Mouse (Mus musculus) embryonic facial prominence, embryonic 13.5 days (tissue): ENCODE data around the gene Fkbp15. TPM values are rescaled to one million over a fixed set of nuclear protein-coding genes. Genes with fewer than 3 reads are reported as not detected.

ENCODE experiments used
- ATAC-seq: fragments of 200-750 bp; cut with Nextera tagmentation; 2 replicates; pipeline ENCODE4 v1.8.0; 2017; ENCODE audit warnings: low read depth; ENCODE audit not compliant: insufficient number of reproducible peaks, insufficient read depth, low FRiP score, low TSS enrichment
- H3K27ac ChIP-seq: fragments of 300-500 bp; sonication (generic); 2 replicates; pipeline ENCODE4 v1.5.1; 2015; ENCODE audit warnings: moderate library complexity, mild to moderate bottlenecking, inconsistent platforms
- H3K27me3 ChIP-seq: fragments of 300-500 bp; sonication (generic); 2 replicates; pipeline ENCODE4 v1.6.1; 2015; ENCODE audit warnings: mild to moderate bottlenecking, inconsistent platforms
- H3K36me3 ChIP-seq: fragments of 300-500 bp; sonication (generic); 2 replicates; pipeline ENCODE4 v1.6.1; 2015; ENCODE audit warnings: mild to moderate bottlenecking, inconsistent platforms
- H3K4me1 ChIP-seq: fragments of 300-500 bp; sonication (generic); 2 replicates; pipeline ENCODE4 v1.6.1; 2015; ENCODE audit warnings: inconsistent platforms
- H3K4me2 ChIP-seq: fragments of 300-500 bp; sonication (generic); 2 replicates; pipeline ENCODE4 v1.6.1; 2015; ENCODE audit warnings: moderate library complexity, mild to moderate bottlenecking, inconsistent platforms
- H3K4me3 ChIP-seq: fragments of 300-500 bp; sonication (generic); 2 replicates; pipeline ENCODE4 v1.5.1; 2015; ENCODE audit warnings: mild to moderate bottlenecking, inconsistent platforms
- H3K9ac ChIP-seq: fragments of 300-500 bp; sonication (generic); 2 replicates; pipeline ENCODE4 v1.6.1; 2015; ENCODE audit warnings: mild to moderate bottlenecking, inconsistent platforms
- H3K9me3 ChIP-seq: fragments of 300-500 bp; sonication (generic); 2 replicates; pipeline ENCODE4 v1.6.1; 2016; ENCODE audit warnings: inconsistent platforms
- WGBS: fragments of 180-500 bp; shearing (Covaris S2); methylation state at CpG from one replicate; pipeline ENCODE4 v1.1.7; 2015; ENCODE audit warnings: mixed read lengths; 5-methylcytosine and 5-hydroxymethylcytosine counted together
- polyA plus RNA-seq: library from polyadenylated mRNA; unstranded; fragments of >200 nt; fragmentation: Nextera tagmentation; extraction: Ambion mirVana; gene quantifications from 2 replicates; pipeline ENCODE4 v1.2.1, GENCODE M21; 2015

Fkbp15 gene
- polyA plus RNA-seq, 1 experiment from 2014 or later, result 25.5 TPM

DNA sequence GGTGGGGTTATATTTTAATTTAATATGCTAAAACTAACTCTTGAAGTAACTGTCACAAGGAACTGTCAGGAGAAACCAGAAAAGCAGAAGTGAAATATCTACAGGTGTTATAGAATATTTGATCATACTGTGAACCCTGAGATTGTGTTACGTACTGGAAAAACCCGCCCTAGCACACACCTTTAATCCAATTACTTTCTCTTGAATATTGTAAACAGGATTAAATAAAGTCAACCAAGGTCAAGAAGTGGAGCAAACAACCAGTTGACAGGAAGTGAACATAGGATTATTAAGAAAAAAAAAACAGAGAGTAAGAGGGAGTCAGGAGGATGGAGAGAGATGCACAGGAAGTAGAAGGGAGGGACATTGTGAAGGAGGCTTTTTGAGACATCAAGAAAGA is 47.5 kb downstream of the Fkbp15 start:
- Histone ChIP-seq H3K27me3 (no peaks in the 10 kb centered on the region), H3K4me3 (no peak overlapping the region), H3K36me3 (peaks cover 48% of the 10 kb centered on the region), H3K27ac (no peak overlapping the region), H3K9me3 (no peaks in the 10 kb centered on the region), H3K4me1 (no peaks in the 10 kb centered on the region), H3K4me2 (no peak overlapping the region), H3K9ac (no peak overlapping the region)
- WGBS, result 87% methylated on average over 2 of the region's 2 CpGs
- ATAC-seq, result no peak

DNA sequence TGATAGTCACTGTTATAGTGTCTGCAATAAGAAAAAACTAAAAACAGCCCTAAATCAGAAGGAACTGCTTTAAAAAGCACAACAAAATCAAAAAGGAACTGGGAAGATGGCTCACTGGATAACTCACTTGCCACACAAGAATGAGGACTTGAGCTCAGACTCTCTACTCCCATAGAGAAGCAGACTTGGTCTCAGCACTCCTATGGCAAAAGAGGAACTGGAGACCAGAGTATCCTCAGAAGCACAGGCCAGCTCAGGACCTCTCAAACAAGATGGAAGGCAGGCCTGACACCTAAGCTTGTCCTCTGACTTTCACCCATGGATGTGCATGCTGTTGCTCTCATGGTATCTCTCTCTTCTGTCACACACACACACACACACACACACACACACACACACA is 51.9 kb downstream of the Fkbp15 start:
- Histone ChIP-seq H3K36me3 (peaks cover 69% of the 10 kb centered on the region), H3K4me2 (no peak overlapping the region), H3K27ac (no peak overlapping the region), H3K4me3 (no peak overlapping the region), H3K4me1 (no peaks in the 10 kb centered on the region), H3K9ac (no peak overlapping the region), H3K27me3 (no peaks in the 10 kb centered on the region), H3K9me3 (no peaks in the 10 kb centered on the region)
- no peak for ATAC-seq

DNA sequence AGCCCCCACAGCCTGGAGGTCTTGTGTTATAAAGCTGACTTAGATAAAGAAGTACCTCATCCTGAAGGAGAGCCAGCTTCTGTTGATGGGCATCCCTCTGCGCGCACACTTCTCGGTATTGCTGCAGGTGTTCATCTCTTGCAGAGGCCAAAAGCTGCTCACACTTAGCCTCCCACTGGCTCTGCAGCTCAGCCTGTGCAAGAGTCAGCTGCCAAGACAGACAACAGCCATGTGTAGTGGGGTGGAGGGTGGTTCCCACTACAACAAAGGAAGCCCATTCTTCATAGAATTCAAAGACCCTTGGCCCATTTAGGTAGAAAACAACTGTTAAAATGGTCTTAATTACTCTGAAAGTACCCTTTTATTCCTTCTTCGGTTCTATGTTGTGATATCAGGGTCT is 53.5 kb downstream of the Fkbp15 start:
- no peak for ATAC-seq
- H3K9ac ChIP-seq, result no peak overlapping the region
- WGBS, result 90% methylated on average over 4 of the region's 4 CpGs
- H3K27ac ChIP-seq, result no peak overlapping the region
- H3K4me1 ChIP-seq, result no peaks in the 10 kb centered on the region
- no peaks in the 10 kb centered on the region for H3K27me3 ChIP-seq
- peaks cover 71% of the 10 kb centered on the region for H3K36me3 ChIP-seq
- H3K4me2 ChIP-seq, result no peak overlapping the region
- no peaks in the 10 kb centered on the region for H3K9me3 ChIP-seq
- no peak overlapping the region for H3K4me3 ChIP-seq

DNA sequence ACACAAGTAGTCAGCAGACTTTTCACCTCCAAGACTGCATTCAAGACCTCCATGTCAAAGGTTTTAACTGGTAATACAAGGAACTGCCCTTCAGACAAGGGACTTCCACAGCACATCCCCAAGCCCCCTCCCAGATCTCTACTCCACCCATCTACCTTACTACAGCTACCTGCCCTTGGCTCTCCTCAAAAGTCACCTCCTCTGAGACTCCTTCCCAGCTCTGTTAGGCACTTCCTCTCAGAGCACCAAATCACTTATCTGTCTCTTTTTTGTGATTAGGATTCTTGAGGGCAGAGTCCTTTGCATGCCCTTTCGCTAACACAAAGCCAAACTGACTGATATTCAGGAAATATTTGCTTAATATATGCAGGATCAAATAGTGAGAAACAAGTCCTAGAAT is 54.0 kb downstream of the Fkbp15 start:
- no peak overlapping the region for H3K4me2 ChIP-seq
- no peak overlapping the region for H3K9ac ChIP-seq
- H3K27me3 ChIP-seq, result no peaks in the 10 kb centered on the region
- H3K9me3 ChIP-seq, result no peaks in the 10 kb centered on the region
- H3K27ac ChIP-seq, result no peak overlapping the region
- WGBS, result 91% methylated on average over 1 of the region's 1 CpGs
- no peak for ATAC-seq
- peaks cover 72% of the 10 kb centered on the region for H3K36me3 ChIP-seq
- no peak overlapping the region for H3K4me3 ChIP-seq
- H3K4me1 ChIP-seq, result no peaks in the 10 kb centered on the region

DNA sequence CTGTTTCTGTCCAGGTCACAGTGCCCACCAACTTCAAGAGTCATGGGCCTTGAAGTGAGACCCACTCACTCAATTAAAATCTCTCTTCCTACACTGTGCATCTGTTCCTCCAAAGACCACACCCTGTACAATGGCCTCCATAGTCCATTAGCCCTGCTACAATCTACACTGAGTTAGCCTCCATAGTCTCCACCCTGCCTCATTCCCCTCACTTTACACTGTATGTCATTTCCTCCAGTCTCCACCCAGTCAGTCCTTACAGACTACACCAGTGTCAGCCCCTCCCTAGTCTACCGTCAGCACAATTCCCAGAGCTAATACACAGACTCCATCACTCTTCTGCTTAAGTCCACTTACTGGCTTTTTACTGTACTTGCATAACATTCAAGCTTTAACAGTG is 57.1 kb downstream of the Fkbp15 start:
- no peaks in the 10 kb centered on the region for H3K9me3 ChIP-seq
- H3K27ac ChIP-seq, result no peak overlapping the region
- no peaks in the 10 kb centered on the region for H3K4me1 ChIP-seq
- no peak for ATAC-seq
- no peak overlapping the region for H3K9ac ChIP-seq
- no peak overlapping the region for H3K4me3 ChIP-seq
- 83% methylated on average over 1 of the region's 1 CpGs for WGBS
- H3K4me2 ChIP-seq, result no peak overlapping the region
- H3K27me3 ChIP-seq, result no peaks in the 10 kb centered on the region
- peaks cover 95% of the 10 kb centered on the region for H3K36me3 ChIP-seq

DNA sequence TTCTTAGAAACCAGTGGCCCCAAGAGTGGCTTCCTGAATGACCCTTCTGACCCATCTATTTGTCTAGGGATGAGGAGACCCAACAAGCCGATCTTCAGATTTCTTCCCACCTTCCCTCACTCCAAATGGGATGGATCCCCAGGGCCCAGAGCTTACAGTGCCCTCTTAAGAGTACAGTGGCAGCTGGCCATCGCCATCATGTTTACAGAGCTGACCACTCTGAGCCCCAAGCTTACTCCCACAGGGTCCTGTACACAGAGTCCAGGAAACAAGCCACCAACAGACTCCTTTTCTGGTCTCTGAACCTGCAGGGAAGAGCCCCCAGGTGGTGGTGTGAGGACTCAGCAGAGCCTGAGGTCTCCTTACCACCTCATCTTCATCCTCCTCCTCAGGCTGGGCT is 57.6 kb downstream of the Fkbp15 start:
- H3K4me2 ChIP-seq, result no peak overlapping the region
- no peaks in the 10 kb centered on the region for H3K4me1 ChIP-seq
- ATAC-seq, result no peak
- H3K9me3 ChIP-seq, result no peaks in the 10 kb centered on the region
- 69% methylated on average over 2 of the region's 2 CpGs for WGBS
- H3K27me3 ChIP-seq, result no peaks in the 10 kb centered on the region
- no peak overlapping the region for H3K9ac ChIP-seq
- H3K27ac ChIP-seq, result no peak overlapping the region
- no peak overlapping the region for H3K4me3 ChIP-seq
- H3K36me3 ChIP-seq, result peaks cover 93% of the 10 kb centered on the region

DNA sequence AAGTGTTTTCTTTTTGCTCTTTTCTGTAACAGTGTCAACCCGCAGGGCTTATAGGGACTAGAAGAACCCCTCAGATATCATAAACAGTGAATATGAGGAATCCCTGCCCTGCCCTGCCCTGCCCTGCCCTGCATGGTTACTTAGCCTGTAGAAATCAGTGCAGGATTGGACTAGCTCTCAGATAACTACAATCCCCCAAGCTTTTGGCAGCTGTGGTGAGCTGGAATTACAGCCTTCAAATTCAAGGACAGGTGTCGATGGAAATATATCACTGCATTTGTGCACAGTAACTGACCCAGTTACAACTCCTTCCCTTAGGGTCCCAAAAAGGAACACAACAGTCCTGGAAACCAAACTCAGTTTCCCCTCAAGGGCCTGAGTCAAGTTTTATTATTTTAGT is 60.3 kb downstream of the Fkbp15 start:
- Histone ChIP-seq H3K4me3 (no peak overlapping the region), H3K9ac (no peak overlapping the region), H3K4me2 (no peak overlapping the region), H3K27me3 (no peaks in the 10 kb centered on the region), H3K36me3 (peaks cover 80% of the 10 kb centered on the region), H3K9me3 (no peaks in the 10 kb centered on the region), H3K4me1 (no peaks in the 10 kb centered on the region), H3K27ac (no peak overlapping the region)
- ATAC-seq, result no peak
- 87% methylated on average over 2 of the region's 2 CpGs for WGBS

DNA sequence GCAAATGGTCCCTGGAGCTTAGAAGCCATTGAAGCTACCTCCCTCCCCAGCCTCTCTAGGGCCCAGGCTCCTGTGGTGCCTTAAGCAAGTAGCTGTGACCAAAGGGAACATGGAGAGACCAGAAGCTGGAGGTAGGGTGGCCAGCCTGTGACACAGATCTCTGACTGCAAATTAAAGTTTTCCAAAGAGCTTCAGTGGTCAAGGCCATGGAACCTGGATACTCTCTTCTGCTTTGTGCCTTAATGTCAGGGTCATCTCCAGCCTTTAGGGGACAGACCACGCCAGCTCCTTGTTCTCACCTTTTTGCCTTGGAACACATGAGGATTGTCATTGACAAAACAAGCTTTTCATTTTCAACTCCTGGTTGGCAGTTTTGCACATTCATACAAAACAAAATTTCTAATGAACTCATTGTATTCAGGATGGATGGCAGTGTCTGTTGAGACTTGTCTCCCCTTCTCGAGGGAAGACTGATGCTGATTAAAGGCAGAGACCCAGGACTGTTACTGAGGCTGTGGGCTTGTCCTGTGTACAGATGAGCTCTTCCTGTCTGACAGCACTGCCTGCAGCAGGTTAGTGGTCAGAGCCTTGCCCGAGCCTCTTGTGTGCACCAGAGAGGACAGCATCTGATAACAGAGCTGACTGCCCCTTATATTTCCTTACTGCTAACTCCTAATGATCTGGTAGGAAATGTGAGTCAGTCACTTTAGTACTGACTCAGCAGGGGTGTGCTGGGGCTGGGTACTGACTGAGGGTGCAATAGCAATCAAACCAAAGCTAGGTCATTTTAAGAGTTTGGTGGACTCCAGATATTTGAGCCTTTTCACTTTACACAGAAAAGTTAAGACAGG is 62.8 kb downstream of the Fkbp15 start:
- no peak for ATAC-seq
- Histone ChIP-seq H3K4me1 (no peaks in the 10 kb centered on the region), H3K4me2 (no peak overlapping the region), H3K9ac (no peak overlapping the region), H3K9me3 (no peaks in the 10 kb centered on the region), H3K27me3 (no peaks in the 10 kb centered on the region), H3K4me3 (no peak overlapping the region), H3K27ac (no peak overlapping the region), H3K36me3 (peaks cover 55% of the 10 kb centered on the region)
- WGBS, result 76% methylated on average over 3 of the region's 3 CpGs

DNA sequence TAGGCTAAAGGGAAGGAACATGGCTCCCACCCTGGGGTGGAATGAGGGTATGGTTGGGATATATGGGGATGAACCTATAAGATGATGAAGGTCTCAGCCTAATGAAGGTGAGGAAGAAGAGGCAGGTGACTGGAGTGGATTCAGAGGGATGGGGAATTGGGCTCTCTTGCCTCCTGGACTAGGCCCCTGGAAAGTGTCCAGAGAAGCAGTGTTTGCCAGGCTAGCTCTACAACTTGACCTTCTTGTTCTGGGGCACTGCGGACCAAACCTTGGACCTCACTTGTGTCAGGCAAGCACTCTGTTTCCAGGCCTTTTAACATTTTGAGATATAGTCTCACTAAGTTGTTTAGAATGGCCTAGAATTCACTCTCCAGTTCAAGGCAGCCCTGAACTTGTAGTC is 65.6 kb downstream of the Fkbp15 start:
- H3K4me3 ChIP-seq, result no peak overlapping the region
- H3K27me3 ChIP-seq, result no peaks in the 10 kb centered on the region
- H3K36me3 ChIP-seq, result peaks cover 29% of the 10 kb centered on the region
- no peak for ATAC-seq
- no peak overlapping the region for H3K9ac ChIP-seq
- H3K4me1 ChIP-seq, result no peaks in the 10 kb centered on the region
- H3K27ac ChIP-seq, result no peak overlapping the region
- WGBS, result 92% methylated on average over 1 of the region's 1 CpGs
- H3K9me3 ChIP-seq, result no peaks in the 10 kb centered on the region
- H3K4me2 ChIP-seq, result no peak overlapping the region

DNA sequence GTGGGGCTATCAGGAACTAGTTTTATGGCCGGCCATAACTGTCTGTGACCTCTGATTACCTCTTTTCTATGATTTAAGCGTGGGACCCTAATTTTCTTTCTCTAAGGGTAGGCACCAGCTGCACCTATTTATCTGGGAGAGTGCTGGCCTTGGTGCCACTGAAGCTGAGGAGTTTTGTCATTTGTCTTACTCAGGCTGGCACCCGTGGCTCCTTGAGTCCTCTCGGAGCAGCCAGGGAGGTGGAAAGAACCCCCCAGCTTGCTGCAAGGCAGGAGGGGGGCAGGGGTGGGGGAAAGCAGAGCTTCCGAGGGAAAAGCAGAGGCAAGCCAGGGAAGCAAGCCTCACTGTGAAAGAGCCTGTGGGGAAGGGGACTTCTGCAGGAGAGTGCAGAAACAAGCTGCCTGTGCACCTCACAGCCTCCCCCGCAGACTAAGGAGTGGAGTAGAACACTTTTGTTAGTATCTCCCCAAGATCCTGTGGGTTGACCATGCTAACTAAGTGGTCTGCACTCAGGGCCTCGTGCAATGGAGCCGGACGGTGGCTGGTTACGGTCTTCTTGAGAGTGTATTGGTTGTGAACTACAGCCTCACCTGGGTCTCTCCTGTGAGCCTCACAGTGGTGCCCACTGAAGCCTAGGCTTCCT is 67.0 kb downstream of the Fkbp15 start:
- Histone ChIP-seq H3K27me3 (no peaks in the 10 kb centered on the region), H3K4me3 (no peak overlapping the region), H3K4me2 (no peak overlapping the region), H3K9ac (no peak overlapping the region), H3K27ac (no peak overlapping the region), H3K9me3 (no peaks in the 10 kb centered on the region), H3K4me1 (no peaks in the 10 kb centered on the region), H3K36me3 (peaks cover 15% of the 10 kb centered on the region)
- ATAC-seq, result no peak
- 70% methylated on average over 10 of the region's 10 CpGs for WGBS

DNA sequence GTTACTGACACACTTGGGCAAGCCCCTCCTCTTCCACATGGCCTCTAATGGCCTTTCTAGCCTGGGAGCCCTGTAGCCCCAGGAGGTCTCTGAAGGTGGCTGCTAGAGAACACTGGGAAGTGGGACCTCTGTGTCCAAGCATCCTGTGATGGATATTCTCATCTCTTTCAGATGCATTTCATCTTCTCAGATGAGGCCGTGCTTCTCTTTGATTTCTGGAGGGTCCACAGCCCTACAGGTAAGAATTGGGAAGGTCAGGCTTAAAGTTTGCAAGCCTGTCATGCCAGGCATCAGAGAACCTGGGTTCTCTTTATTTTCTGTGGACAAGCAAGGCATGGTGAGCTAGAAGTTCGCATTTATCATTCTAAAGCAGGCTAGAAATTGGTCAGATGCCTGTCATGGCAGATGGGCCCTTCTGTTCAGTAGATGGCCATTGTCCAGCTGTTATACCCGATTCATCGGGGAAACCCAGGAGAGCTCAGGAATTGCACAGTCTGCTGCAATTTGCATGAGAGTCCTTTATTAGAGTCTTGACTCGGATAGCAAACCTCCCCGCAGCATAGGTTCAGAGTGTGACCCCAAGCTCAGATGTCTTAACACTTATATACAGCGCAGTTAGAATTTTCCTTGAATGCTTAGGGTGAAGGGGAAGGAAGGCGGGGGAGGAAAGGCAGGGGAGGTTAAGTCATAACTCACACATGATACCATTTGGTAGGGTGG is 67.7 kb downstream of the Fkbp15 start:
- Histone ChIP-seq H3K4me3 (no peak overlapping the region), H3K27ac (no peak overlapping the region), H3K27me3 (no peaks in the 10 kb centered on the region), H3K9ac (no peak overlapping the region), H3K36me3 (peaks cover 12% of the 10 kb centered on the region), H3K4me1 (peaks cover 1% of the 10 kb centered on the region), H3K9me3 (no peaks in the 10 kb centered on the region), H3K4me2 (no peak overlapping the region)
- WGBS, result 86% methylated on average over 8 of the region's 8 CpGs
- ATAC-seq, result no peak
